Mouse (Mus musculus): ENCODE data around the gene St7l.
"Not testable (repeated sequence)": the region's sequence is repeated elsewhere in the genome, so short reads cannot be mapped to it uniquely, and the experiment has no call there.

The St7l gene

DNA sequence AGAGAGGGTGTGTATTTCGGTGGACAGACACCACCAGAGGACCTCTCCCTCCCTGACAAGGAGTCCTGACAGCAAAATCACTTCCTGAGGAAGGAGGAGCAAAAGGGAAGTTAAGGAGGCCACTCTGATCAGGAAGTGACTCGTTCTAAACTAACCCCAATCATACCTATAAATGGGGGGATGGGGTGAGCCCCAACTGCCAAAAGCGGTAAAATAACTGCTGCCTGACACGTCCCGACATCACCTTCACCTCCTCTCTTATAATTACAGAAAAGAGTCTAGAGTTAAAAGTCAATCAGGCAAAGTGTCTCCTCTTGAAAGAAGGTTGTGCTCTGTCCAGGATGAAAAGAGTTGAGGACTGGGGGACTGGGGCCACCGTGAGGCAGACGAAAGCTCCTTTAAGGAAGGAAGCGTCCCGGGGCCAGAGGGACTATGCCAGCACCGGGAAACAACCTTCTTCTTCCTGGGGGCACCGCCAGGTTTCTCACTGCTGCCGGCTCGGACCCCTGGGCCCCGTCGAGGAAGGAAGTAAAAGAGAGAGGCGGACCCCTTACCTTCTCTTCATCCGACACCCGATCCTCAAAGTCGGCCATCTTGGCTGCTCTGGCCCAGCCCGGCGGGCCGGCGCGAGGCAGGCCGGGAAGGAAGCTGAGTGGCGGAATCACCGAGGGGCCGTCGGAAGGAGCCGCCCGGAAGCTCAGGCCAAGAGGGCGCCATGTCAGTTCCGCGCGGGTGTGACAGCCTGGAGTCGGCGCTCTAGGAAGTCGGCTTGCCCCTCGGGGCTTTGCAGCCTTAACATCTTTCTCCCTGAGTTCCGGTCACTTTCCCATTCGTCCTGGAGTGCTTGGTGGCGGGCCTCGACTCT is at the start of gene St7l, which contains the start of gene Capza1:
TSS of gene St7l (plus strand) at position 220 of the 865 bp plus-strand sequence.
TSS of gene Capza1 (minus strand) at position 720 of the 865 bp plus-strand sequence.
- DNase-seq = peak; percentile 92

DNA sequence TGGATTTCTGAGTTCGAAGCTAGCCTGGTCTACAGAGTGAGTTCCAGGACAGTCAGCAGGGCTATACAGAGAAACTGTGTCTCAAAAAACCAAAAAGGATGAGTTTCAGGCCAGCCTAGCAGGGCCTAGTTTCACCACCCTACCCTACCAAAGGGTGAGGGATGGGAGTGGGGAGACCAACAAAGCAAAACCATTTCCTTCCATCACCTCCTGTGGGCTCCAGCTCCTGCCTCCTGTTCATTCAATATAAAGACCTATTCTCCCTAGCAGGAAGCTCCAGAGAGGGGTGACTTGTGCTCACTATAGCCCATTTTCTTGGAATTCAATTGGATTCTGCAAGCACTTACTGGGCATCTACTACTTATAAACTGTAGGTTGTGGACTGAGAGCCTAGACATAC is 49.1 kb upstream of the St7l start:
- no peak for DNase-seq

DNA sequence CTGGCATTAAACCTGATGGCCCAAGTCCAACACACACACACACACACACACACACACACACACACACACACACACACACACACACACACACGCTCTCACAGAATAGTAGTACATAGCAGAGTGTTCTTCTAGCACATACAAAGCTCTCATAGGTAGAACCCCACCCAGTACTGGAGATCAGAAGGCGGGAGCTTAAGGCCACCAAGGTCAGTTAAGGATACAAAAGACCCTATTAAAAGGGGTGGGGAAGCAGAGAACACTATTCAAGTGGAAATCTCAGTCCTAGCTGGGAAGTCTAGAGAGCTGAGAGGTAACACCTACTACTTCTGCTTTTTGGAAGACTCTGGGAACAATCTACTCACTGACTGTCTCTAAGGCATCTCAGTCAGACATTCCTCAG is 48.5 kb upstream of the St7l start:
- DNase-seq = no peak

DNA sequence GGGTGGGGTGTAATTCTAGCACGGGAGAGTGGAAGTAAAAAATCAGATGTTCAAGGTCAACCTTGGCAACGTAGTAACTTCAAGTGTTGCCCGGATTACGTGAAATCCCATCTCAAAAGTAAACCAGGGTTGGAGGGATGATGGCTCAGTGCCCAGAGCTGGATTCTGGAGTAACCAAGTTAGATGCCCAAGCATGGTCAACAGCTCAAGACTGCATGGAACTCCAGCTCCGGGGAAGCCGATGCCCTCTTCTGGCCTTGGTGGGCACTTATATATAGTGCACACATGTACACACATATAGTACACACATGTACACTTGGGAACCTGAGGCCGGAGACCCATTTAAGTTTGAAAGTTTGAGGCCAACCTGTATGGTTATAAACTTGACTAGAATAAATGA is 47.7 kb upstream of the St7l start:
- no peak for DNase-seq

DNA sequence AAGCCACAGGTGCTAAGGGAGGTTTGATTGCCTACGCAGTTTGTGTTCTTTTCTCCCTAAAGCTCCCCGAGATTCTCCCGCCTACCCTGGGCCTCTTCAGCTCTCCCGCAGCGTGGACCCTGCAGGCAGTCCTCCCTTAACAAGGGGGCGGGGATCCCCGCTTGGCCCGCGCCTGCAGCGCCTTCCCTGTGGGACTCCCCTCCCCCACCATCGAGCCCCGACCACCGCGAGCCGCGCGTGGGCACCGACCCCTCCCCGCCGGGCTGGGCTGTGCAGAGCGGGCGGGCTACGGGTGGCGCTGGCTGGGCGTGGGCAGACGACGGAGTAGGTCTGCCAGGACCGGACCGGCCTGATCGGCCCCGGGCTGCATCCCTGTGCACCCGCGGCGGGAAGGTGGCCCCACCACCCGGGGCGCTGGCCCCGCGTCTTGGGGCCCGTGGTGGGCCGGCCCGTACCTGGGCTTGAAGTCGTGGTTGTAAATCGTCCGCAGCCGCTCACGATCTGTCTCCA is 46.3 kb upstream of the St7l start:
- DNase-seq = peak; percentile 44

DNA sequence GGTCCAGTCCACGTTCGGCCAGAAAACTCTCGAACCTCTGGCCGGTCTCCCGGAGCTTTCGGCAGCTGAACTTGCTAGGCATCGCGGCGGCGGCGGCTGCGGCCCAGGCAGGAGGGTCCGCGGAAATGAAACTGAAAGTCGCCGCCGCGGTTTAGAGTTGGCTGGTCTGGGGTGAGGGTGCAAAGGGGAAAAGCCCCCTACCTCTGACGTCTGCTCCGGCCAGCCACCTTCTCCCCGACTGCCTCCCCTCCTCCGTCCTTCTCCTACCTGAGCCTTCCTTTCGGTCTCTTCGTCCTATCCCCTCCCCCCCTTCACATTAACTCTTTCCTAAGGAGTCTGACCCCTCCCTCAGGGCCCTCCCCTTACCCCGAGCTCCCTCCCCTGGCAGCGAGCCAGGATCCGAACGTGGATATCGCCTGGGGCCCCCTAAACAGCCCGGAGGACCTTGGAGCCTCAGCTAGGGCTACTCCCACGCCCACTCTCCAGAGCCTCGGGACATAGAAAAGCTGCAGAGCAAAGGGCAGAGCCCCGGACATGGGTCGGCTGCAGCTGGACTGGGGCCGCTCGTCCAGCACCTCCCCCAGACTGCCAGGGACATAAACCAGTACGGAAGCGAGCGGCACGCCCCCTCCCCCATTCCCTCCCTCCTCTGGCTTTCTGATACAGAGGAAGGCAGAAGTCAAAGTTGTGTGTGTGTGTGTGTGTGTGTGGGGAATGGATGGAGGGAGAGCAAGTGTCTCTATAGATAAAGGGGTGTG is 45.6 kb upstream of the St7l start, which contains the start of gene Mov10:
TSS of gene Mov10 (minus strand) at position 573 of the 758 bp plus-strand sequence.
- DNase-seq = peak; percentile 36

DNA sequence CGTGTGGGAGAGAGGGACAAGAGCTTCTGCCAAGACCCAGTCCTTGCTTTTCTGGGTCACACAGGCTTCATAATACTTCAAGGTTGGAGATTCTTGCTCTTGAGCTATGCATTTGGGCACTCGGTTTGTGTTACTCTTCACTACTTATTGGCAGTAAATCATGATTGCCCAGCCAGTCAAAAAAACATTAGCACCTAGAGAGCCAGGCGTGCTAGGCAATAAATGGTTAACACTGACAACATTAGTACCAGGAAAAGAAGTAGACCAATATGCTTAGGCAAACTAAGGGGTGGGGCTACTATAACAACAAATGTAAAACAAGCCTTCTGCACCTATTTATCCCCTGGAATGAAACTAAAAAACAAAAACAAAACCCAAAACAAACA is 45.1 kb upstream of the St7l start:
- no peak for DNase-seq

DNA sequence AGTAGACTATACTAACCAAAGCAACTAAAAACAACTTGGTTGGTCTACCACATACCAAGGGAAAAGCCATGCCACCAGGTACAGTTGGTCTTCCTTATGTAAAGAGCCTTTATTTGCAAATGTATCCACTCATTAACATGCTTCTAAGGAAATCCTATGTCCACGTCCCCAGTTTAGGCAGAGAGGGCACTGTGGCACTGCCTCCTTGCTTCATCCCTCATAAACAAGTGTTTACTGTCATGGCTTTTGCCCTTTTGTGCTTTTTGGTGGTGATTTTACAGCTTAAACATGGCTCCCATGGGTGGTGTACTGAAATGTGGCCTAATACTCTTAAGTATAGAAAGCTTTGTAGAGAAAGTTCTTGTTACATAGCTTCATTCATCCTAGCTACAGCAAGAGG is 43.4 kb upstream of the St7l start:
- no peak for DNase-seq

DNA sequence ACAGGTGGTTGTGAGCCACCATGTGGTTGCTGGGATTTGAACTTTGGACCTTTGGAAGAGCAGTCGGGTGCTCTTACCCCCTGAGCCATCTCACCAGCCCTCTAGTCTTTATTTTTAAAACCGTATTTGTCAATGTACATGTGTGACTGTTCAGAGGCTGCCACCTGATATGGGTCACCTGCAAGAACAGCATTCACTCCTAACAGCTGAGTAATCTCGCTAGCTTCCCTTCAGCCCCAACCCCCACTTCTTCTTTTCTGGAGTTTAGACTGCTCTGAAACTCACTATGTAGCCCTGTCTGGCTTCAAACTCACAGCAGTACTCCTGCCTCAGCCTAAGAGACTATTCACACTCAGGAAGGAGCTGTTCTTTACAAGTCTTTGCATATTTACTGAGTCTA is 41.4 kb upstream of the St7l start:
- no peak for DNase-seq

DNA sequence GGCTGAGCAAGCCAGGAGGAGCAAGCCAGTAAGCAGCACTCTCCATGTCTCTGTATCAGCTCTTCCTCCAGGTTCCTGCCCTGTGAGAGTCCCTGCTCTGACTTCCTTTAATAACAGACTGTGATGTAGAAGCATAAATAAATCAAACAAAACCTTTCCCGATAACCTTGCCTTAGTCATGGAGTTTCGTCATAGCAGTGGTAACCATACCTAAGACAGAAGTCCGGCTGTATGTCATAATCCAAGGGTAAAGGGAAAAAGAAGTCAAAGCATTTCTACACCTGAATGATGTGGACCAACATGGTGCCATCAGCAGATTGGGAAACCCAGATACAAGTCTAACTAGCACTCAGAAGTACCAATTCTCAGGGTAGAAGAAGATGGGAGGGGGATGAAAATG is 28.0 kb upstream of the St7l start:
- DNase-seq = no peak

DNA sequence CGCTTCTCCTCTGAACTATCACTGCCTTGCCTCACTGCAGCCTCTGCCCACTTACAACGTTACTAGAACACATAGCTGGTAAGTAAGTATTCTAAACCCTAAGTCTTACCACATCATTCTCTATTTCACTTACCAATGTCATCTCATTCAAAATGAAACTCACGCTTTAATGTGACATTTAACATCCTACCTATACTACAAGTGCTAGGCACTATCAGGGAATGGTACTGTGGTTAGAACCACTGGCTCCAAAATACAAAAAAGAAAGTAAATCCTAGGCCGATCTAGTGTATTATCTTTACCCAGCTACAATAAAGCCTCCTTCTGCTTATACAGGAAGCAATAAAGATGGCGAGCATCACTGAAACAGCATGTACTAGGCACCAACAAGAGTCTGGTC is 22.8 kb upstream of the St7l start:
- no peak for DNase-seq

DNA sequence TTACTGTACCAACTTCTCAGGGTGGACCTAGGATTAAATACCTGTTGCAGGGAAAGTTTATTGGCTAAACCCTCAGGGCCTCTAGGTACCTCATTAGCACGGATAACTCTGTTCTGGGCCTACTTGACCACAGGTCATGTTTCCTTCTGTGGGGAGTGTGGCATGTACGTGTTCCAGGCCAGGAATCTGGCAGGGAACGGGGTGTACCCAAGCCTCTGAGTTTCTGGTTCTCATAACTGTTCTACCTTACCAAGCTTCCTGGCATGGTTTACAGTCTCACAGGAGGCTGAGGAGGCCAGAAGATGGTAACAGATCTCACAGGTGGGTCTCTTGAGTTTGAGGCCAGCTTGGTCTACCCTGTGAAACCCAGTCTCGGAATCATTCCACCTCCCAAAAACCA is 17.2 kb upstream of the St7l start:
- no peak for DNase-seq

DNA sequence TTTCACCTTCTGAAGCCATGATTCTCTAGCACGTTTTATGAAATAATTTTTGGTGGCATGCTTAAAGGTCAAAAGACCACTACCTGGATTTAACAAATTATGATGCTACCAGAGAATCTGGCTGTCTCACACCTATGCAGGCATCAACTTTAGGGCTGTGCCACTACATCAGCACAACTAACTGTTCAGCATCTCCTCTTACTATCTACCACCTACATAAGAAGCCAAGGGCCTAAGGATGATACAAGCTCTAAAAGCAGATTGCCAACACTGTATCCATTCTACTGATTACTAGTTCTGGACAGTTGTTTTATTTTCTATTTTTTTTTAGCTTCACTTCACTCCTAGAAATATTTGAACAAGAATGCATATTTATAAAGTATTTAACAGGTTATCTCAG is 9.3 kb upstream of the St7l start:
- DNase-seq = no peak

DNA sequence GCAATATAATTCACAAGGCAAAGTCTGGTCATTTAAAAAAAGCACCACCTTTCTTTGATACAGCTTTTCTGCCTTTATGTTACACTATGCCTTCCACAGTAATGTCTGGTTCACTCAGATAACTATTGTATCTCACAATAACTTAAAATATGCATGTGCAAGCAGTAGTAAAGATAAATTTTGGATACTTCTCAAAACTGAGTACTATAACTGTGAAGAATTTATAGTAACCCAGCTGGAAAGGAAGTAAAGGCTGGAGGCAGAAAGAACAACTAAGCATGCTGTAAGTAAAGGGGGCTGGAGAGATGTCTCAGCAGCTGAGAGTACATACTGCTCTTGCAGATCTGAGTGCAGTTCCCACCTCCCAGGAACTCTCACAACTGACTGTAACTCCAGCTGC is 8.9 kb upstream of the St7l start:
- no peak for DNase-seq

DNA sequence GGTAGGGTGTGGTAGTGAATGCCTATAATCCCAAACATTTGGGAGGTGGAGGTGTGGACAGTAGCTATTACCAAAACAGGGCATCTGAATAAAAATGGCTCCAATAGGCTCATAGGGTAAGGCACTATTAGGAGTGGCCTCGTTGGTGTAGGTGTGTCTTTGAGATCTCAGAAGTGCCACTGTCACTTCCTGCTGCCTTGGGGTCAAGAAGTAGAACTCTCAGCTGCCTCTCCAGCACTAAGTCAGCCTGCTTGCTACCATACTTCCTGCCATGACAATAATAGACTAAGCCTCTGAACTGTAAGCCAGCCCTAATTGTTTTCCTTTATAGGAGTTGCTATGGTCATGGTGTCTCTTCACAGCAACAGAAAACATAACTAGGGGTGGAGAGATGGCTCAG is 7.7 kb upstream of the St7l start:
- DNase-seq = no peak

DNA sequence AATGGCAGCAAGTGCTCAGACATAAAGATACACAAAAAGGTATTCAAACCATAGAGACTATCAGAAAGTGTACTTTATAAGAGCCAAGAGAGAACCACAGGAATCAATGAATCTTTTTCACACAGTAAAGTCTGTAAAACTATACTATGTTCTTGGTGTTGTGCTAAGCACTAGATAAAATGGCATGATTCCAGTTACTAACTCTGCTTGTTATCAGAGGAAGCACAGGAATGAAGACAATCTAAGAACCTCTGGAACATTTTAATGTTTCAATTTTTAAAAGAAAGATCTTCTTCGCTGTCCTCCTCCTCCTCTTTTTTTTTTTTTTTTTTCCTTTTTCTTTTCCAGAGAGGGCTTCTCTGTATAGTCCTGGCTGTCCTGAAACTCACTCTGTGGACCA is 5.2 kb upstream of the St7l start:
- DNase-seq = no peak

DNA sequence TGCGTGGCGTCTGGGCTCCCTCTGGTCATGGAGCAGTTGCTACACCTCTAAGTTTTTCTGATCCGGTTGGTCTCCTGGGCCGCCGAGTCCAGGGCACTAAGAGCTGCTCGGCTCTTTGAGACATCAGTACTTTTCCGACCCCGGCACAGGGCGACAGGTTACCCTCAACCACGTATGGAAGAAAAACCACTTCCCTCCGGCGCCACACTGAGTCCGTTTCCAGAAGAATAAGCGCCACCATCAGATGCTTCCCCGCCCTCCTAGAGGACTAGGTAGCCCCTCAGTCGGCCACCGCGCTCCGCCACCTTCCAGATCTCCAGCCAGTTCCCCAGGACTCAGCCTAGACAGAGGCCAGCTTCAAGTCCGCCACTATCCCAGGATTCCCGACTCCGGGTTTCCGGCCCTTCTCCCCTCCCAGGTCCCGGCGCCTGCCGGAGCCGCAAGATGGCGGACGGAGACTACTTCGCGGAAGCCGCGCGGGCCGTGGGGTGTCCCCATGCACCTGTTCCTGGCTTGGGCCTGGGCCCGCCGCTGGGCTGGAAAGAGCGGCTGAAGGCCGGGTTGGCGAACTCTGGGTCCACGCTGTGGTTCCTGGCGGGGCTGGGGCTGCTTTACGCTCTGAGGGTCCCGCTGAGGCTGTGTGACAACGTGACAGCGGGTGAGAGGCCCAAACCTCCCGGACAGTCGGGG is 991 bp downstream of the St7l start:
- DNase-seq = peak; percentile 92

DNA sequence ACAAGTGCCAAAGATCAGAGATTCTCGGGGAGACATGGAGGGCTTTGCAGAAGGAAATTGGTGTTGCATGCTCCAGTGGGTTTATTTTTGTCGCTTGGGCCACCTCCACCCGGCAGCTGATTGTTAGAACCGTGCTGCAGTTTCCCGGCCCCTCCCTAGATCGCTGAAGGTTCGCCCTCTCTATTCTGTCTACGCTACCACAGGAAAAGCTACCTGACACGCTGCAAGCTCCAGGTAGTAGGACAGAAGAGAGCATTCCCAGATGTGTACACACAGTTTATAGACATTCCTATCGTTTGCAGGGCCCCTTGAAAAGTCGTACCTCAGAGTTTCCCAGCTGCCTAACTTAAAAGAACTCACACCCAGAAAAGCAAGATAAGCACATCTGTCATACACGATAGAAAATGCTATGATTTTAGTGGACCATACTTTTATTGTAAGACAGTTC is 1.6 kb downstream of the St7l start:
- DNase-seq = no peak

DNA sequence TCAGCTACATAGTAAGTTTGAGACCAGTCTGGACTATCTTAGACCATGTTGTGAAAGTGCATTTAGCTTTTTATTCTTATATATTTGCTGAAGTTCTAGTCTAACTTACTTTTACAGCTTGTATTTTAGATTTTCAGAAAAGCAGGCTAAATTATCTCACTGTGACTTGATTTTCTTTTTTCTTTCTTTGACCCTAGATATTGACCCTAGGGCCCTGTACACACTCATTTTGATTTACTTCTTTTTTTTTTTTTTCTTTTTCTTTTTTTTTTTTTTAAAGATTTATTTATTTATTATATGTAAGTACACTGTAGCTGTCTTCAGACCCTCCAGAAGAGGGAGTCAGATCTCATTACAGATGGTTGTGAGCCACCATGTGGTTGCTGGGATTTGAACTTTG is 2.9 kb downstream of the St7l start:
- not testable (repeated sequence) for DNase-seq

DNA sequence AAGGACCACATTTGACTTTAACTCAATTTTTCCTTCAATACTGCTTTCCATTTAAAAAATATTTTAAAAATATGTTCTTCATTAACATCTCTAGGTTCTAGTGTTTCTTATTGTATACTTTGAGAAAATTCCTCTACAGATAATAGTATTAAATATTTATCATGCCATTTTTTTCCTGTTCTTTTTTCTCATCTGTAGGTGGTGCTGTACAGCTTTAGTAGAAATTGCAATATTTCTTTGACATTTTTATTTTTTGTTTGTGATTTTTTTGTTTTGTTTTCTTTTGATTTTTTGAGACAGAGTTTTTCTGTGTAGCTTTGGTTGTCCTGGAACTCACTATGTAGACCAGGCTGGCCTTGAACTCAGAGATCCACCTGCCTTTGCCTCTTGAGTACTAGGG is 5.8 kb downstream of the St7l start:
- DNase-seq = no peak

DNA sequence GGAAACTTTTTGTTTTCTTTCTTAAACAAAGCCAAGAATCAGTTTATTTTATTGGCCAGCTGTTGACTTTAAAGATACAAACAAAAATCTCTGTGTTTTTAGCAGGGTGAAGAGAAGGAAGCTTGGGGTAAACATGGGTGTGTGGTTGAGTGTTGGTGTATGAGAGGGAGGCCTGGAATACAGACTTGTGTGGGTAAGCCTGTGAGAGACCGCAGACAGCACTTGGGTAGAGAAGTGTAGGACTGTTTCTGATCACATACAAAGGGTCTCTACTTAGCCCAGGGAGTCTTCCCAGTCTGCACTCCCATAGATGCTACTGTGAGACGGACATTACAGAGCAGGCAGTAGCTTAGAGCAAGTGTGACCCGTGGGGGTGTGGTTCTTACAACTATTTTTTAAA is 24.8 kb downstream of the St7l start:
- no peak for DNase-seq

DNA sequence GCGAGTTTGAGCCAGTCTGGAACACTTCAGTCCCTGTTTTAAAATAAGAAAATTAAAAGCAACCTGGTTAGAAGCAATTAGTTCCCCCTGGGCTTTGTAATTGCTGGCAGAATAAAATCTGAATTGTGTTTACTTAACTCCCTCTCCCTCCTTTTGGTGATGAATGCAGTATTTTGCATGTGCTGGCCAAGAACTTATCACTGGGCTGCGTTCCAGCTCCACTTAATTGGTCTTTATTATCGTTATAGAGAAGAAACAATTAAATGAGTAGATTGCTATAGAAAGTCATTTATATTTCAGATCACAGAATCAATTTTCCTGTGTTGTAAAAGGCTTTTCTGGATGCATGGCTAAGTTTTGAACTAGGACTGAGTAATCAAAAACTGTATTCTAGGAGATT is 32.3 kb downstream of the St7l start:
- DNase-seq = no peak

DNA sequence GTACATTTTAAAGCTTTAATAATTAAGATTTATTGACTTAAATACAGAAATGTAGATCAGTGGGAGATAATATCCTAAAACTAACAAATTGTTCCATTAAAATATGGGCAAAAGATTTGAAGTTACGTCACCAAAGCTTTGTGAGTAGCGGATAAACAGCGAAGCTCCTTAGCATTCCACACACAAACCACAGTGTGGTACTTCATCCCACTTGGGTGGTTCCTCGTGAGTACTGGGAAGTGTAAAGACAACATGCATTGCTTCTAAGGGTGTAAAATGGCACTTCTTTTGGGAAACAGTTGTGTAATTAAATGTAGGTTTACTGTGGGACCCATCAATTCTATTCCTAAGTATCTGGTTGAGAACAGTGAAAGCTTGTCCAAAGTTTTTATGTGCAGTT is 37.3 kb downstream of the St7l start:
- no peak for DNase-seq
